ENCODE assay signal across 25 mouse cellular contexts in the genomic region with DNA sequence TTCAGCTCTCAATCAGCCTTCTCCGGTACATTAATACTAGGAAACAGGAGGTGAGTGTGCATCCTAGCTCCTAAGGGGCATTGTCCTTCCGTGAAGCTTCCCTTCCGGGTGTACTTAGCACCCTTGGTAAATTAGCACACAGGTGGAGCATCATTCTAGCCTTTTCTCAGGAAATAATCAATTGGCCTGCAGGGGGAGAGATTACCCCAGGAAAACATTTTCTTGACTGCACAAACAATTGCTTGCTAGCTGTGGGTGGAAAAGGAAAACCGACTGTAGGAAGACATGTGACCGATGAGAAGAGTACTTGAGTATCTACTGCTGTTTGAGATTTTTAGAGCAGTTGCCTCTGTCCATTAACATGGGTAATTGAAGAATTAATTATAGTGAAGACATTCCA. TPM values are rescaled to one million over a fixed set of nuclear protein-coding genes. Genes with fewer than 3 reads are reported as not detected.
DNase-seq lines count a peak whose midpoint lies in the region; ATAC-seq and TF ChIP-seq lines count a peak whose summit lies in the region.
"Had no signal": no experiment of that assay in that cellular context is flagged by ENCODE, and none has a peak within 500 bp of the region (broad histone marks: within the 10 kb centered on the region; RNA-seq: fewer than 3 reads in every experiment).

No protein-coding gene starts in this region.

- no peak overlapping the region for H3K9ac ChIP-seq in forebrain, postnatal 0 days
- H3K9ac ChIP-seq in forebrain, embryonic 11.5 days (ENCODE audit: low read length), result no peak overlapping the region
- no peak overlapping the region for H3K9ac ChIP-seq in stomach, postnatal 0 days (ENCODE audit: low read length)
- H3K9ac ChIP-seq: embryonic facial prominence, embryonic 13.5 days; midbrain, embryonic 12.5 days had no signal

- whole genome bisulfite sequencing in forebrain, postnatal 0 days, result 72% methylated on average over 5 of the region's 5 CpGs
- 78% methylated on average over 5 of the region's 5 CpGs for WGBS in forebrain, embryonic 11.5 days
- WGBS in stomach, postnatal 0 days, result 54% methylated on average over 5 of the region's 5 CpGs

- peak; percentile 18 for DNase-seq in forebrain, postnatal 0 days
- no peak for DNase-seq in forebrain, embryonic 11.5 days (ENCODE audit: low spot score)
- peak; percentile 3 to 15 for DNase-seq in layer of hippocampus, adult 18-20 months (ENCODE audit: low spot score in 2 of 2)
- DNase-seq in layer of hippocampus, postnatal 25 days (ENCODE audit: extremely low spot score in 1 of 2, low spot score in 1 of 2), result no peak
- peak; percentile 1 for DNase-seq in retina, embryonic 14.5 days (ENCODE audit: low spot score)
- DNase-seq in retina, postnatal 1 day, result no peak
- no peak for DNase-seq in stomach, postnatal 0 days (ENCODE audit: low spot score)
- DNase-seq in thymus, postnatal 10 days (ENCODE audit: low spot score in 2 of 2), result no peak
- DNase-seq: adrenal gland, adult 8-10 months; B cell, adult 2 months; cerebellum, adult 8-10 months; gastrocnemius, postnatal 14 days; heart, adult 2 months; lung, adult 18-20 months; right cerebral cortex, adult 18-20 months had no signal

- H3K9me3 ChIP-seq in forebrain, postnatal 0 days (ENCODE audit: low read length), result no peaks in the 10 kb centered on the region
- no peaks in the 10 kb centered on the region for H3K9me3 ChIP-seq in forebrain, embryonic 11.5 days (ENCODE audit: control insufficient read depth, low read length)
- H3K9me3 ChIP-seq in stomach, postnatal 0 days (ENCODE audit: control insufficient read depth, low read length), result no peaks in the 10 kb centered on the region
- H3K9me3 ChIP-seq: embryonic facial prominence, embryonic 13.5 days; midbrain, embryonic 12.5 days had no signal

- peak; percentile 38; the same call in 1 of the 2 replicates for ATAC-seq in forebrain, postnatal 0 days
- ATAC-seq in forebrain, embryonic 11.5 days (replicated peaks; ENCODE audit: low FRiP score), result no peak
- no peak for ATAC-seq in stomach, postnatal 0 days (ENCODE audit: low FRiP score, low TSS enrichment)

- TF ChIP-seq CTCF in forebrain, postnatal 0 days (IDR thresholded peaks at IDR 0.05; ENCODE audit: low read depth), result peak; percentile 36
- peak; percentile 45 for TF ChIP-seq CTCF in stomach, postnatal 0 days (IDR thresholded peaks at IDR 0.05; ENCODE audit: low read depth)

- no peak overlapping the region for H3K4me2 ChIP-seq in forebrain, postnatal 0 days (ENCODE audit: low read depth)
- H3K4me2 ChIP-seq in forebrain, embryonic 11.5 days (ENCODE audit: low read depth, low read length, severe bottlenecking), result no peak overlapping the region
- H3K4me2 ChIP-seq in stomach, postnatal 0 days (replicated peaks; ENCODE audit: low read depth), result no peak overlapping the region
- H3K4me2 ChIP-seq: embryonic facial prominence, embryonic 13.5 days; midbrain, embryonic 12.5 days had no signal

- no peak overlapping the region for H3K27ac ChIP-seq in forebrain, postnatal 0 days (ENCODE audit: low read depth, low read length)
- no peak overlapping the region for H3K27ac ChIP-seq in forebrain, embryonic 11.5 days (ENCODE audit: low read depth, low read length)
- no peak overlapping the region for H3K27ac ChIP-seq in stomach, postnatal 0 days (replicated peaks)
- H3K27ac ChIP-seq: embryonic facial prominence, embryonic 13.5 days; heart, adult 2 months; midbrain, embryonic 12.5 days had no signal

- no peaks in the 10 kb centered on the region for H3K27me3 ChIP-seq in forebrain, postnatal 0 days (ENCODE audit: insufficient read depth, low read length)
- no peaks in the 10 kb centered on the region for H3K27me3 ChIP-seq in forebrain, embryonic 11.5 days (ENCODE audit: control insufficient read depth, insufficient read depth, low read length)
- no peaks in the 10 kb centered on the region for H3K27me3 ChIP-seq in stomach, postnatal 0 days (ENCODE audit: control insufficient read depth, insufficient read depth, low read length)
- H3K27me3 ChIP-seq: embryonic facial prominence, embryonic 13.5 days; midbrain, embryonic 12.5 days had no signal

- no peak overlapping the region for H3K4me3 ChIP-seq in forebrain, postnatal 0 days (ENCODE audit: low read depth, low read length)
- no peak overlapping the region for H3K4me3 ChIP-seq in forebrain, embryonic 11.5 days (ENCODE audit: low read depth, low read length)
- H3K4me3 ChIP-seq in stomach, postnatal 0 days (ENCODE audit: low read depth, low read length), result no peak overlapping the region
- H3K4me3 ChIP-seq: embryonic facial prominence, embryonic 13.5 days; heart, adult 2 months; midbrain, embryonic 12.5 days had no signal

- TF ChIP-seq EP300 in stomach, postnatal 0 days (optimal IDR thresholded peaks at IDR 0.05), result no peak

- H3K36me3 ChIP-seq in forebrain, postnatal 0 days (ENCODE audit: insufficient read depth), result no peaks in the 10 kb centered on the region
- no peaks in the 10 kb centered on the region for H3K36me3 ChIP-seq in forebrain, embryonic 11.5 days (ENCODE audit: control insufficient read depth, insufficient read depth, low read length)
- H3K36me3 ChIP-seq in stomach, postnatal 0 days (ENCODE audit: control insufficient read depth, insufficient read depth, low read length), result no peaks in the 10 kb centered on the region
- H3K36me3 ChIP-seq: embryonic facial prominence, embryonic 13.5 days; midbrain, embryonic 12.5 days had no signal

- H3K4me1 ChIP-seq in forebrain, postnatal 0 days (ENCODE audit: insufficient read depth), result no peaks in the 10 kb centered on the region
- H3K4me1 ChIP-seq in forebrain, embryonic 11.5 days (replicated peaks; ENCODE audit: control insufficient read depth, insufficient read depth, low read length), result no peaks in the 10 kb centered on the region
- no peaks in the 10 kb centered on the region for H3K4me1 ChIP-seq in stomach, postnatal 0 days (replicated peaks; ENCODE audit: control insufficient read depth, insufficient read depth)
- H3K4me1 ChIP-seq: embryonic facial prominence, embryonic 13.5 days; midbrain, embryonic 12.5 days had no signal

RNA-seq across cellular contexts. Expression of gene Map7d3, which starts 19.1 kb away (rescaled TPM):
- 0.05 and 0.54 TPM in 2 replicates for total RNA-seq in forebrain, postnatal 0 days (2014; rRNA removed)
- 0.45 and 0.49 TPM in 2 replicates for polyA plus RNA-seq in forebrain, postnatal 0 days (2015; fragmentation: Nextera tagmentation; extraction: Ambion mirVana)
- 2.1 and 2.3 TPM in 2 replicates for polyA plus RNA-seq in forebrain, embryonic 11.5 days (2014; fragmentation: Nextera tagmentation; extraction: Ambion mirVana)
- under 1 TPM in 1 of 2 experiments, not detected in 1; 0.12 TPM for total RNA-seq in layer of hippocampus, adult 18-20 months (2021)
- total RNA-seq in layer of hippocampus, postnatal 25 days (2021), result under 1 TPM in 1 of 2 experiments, not detected in 1; 0.25 TPM
- 1.9 and 2.2 TPM in 2 replicates for polyA plus RNA-seq in stomach, postnatal 0 days (2015; fragmentation: Nextera tagmentation; extraction: Ambion mirVana)
- total RNA-seq: layer of hippocampus, adult 8-10 months had no signal
- polyA plus RNA-seq: cortical plate, adult 2 months; liver, adult 2 months; small intestine, adult 2 months had no signal

RNA-seq across cellular contexts. Expression of gene Adgrg4, which starts 28.7 kb away (rescaled TPM):
- total RNA-seq in forebrain, postnatal 0 days (2014; rRNA removed), result not detected in 2 replicates
- polyA plus RNA-seq in forebrain, postnatal 0 days (2015; fragmentation: Nextera tagmentation; extraction: Ambion mirVana), result not detected in 2 replicates
- polyA plus RNA-seq in forebrain, embryonic 11.5 days (2014; fragmentation: Nextera tagmentation; extraction: Ambion mirVana), result not detected in 2 replicates
- total RNA-seq in layer of hippocampus, adult 18-20 months (2021), result not detected
- total RNA-seq in layer of hippocampus, postnatal 25 days (2021), result not detected
- polyA plus RNA-seq in stomach, postnatal 0 days (2015; fragmentation: Nextera tagmentation; extraction: Ambion mirVana), result 0.01 TPM in 1 of 2 replicates, not detected in the other
- total RNA-seq: adrenal gland, adult 8-10 months; gastrocnemius, postnatal 14 days; heart, adult 2 months; layer of hippocampus, adult 8-10 months; left cerebral cortex, postnatal 10 days; liver, adult 2 months had no signal
- polyA plus RNA-seq: cortical plate, adult 2 months; embryonic facial prominence, embryonic 13.5 days; heart, adult 2 months; heart, postnatal 0 days; hindbrain, embryonic 11.5 days; intestine, embryonic 14.5 days; liver, adult 2 months; midbrain, embryonic 12.5 days had no signal

Comparison
In these comparisons a context has a peak if more than half of its experiments do, and no peak if none do; other contexts are left out.
1. DNase-seq: peak in forebrain, postnatal 0 days (single experiment), layer of hippocampus, adult 18-20 months (2 of 2) and retina, embryonic 14.5 days (single experiment); none in forebrain, embryonic 11.5 days (single experiment), layer of hippocampus, postnatal 25 days (0 of 2), retina, postnatal 1 day (single experiment), stomach, postnatal 0 days (single experiment) and thymus, postnatal 10 days (0 of 2).